Mouse (Mus musculus) MEL (cell line): ENCODE data around the gene 1700092M07Rik.

Experiments
- CTCF ChIP-seq, 3 experiments: IDR thresholded peaks in 2 of 3; conservative IDR thresholded peaks in 1 of 3; 2 replicates each; pipeline ENCODE4 v1.5.1; 2011 to 2012; ENCODE audit warnings: low read length in 3 of 3, low read depth in 2 of 3, mild to moderate bottlenecking in 2 of 3, improper control_type of control experiment in 1 of 3, inconsistent platforms in 1 of 3, mixed read lengths in 1 of 3, moderate library complexity in 1 of 3; ENCODE audit not compliant: control insufficient read depth in 1 of 3, insufficient read depth in 1 of 3, poor library complexity in 1 of 3, severe bottlenecking in 1 of 3
- E2F4 ChIP-seq: IDR thresholded peaks from 2 replicates; pipeline ENCODE4 v1.6.1; 2011; ENCODE audit warnings: low read depth, low read length, improper control_type of control experiment, borderline replicate concordance
- EP300 ChIP-seq, 2 experiments: IDR thresholded peaks; 2 replicates each; pipeline ENCODE4 v1.6.1; 2011; ENCODE audit warnings: improper control_type of control experiment in 2 of 2, low read length in 2 of 2, low read depth in 1 of 2, mild to moderate bottlenecking in 1 of 2
- ETS1 ChIP-seq: IDR thresholded peaks from 2 replicates; pipeline ENCODE4 v1.6.1; 2012; ENCODE audit warnings: low read depth, mild to moderate bottlenecking, inconsistent platforms, low read length, improper control_type of control experiment, moderate library complexity
- GABPA ChIP-seq: IDR thresholded peaks from 2 replicates; pipeline ENCODE4 v1.6.1; 2012; ENCODE audit warnings: low read depth, mild to moderate bottlenecking, inconsistent platforms, low read length, improper control_type of control experiment, moderate library complexity
- HCFC1 ChIP-seq: IDR thresholded peaks from 2 replicates; pipeline ENCODE4 v1.6.1; 2012; ENCODE audit warnings: low read depth, mild to moderate bottlenecking, inconsistent platforms, low read length, improper control_type of control experiment, moderate library complexity
- NELFE ChIP-seq: IDR thresholded peaks from 2 replicates; pipeline ENCODE4 v1.6.1; 2011; ENCODE audit warnings: low read depth, low read length, improper control_type of control experiment
- POLR2A ChIP-seq, 2 experiments: IDR thresholded peaks; 2 replicates each; pipeline ENCODE4 v1.6.1; 2011 to 2012; ENCODE audit warnings: low read length in 2 of 2, mild to moderate bottlenecking in 2 of 2, control low read depth in 1 of 2, improper control_type of control experiment in 1 of 2, low read depth in 1 of 2, moderate library complexity in 1 of 2; ENCODE audit not compliant: control insufficient read depth in 1 of 2, insufficient read depth in 1 of 2, poor library complexity in 1 of 2
- POLR2AphosphoS2 ChIP-seq: IDR thresholded peaks from 2 replicates; pipeline ENCODE4 v1.6.1; 2011; ENCODE audit warnings: low read length, improper control_type of control experiment
- RCOR1 ChIP-seq: IDR thresholded peaks from 2 replicates; pipeline ENCODE4 v1.6.1; 2012; ENCODE audit warnings: low read depth, mild to moderate bottlenecking, inconsistent platforms, low read length, improper control_type of control experiment
- SIN3A ChIP-seq: IDR thresholded peaks from 2 replicates; pipeline ENCODE4 v1.6.1; 2012; ENCODE audit warnings: low read length, improper control_type of control experiment, inconsistent platforms
- UBTF ChIP-seq: IDR thresholded peaks from 2 replicates; pipeline ENCODE4 v1.6.1; 2012; ENCODE audit warnings: low read depth, mild to moderate bottlenecking, inconsistent platforms, low read length, improper control_type of control experiment, moderate library complexity, borderline replicate concordance; ENCODE audit not compliant: insufficient read depth
- USF2 ChIP-seq, 2 experiments: IDR thresholded peaks; 2 replicates each; pipeline ENCODE4 v1.6.1; 2011 to 2012; ENCODE audit warnings: improper control_type of control experiment in 2 of 2, low read length in 2 of 2, borderline replicate concordance in 1 of 2, inconsistent platforms in 1 of 2, low read depth in 1 of 2, mild to moderate bottlenecking in 1 of 2; ENCODE audit not compliant: insufficient read depth in 1 of 2
- ZMIZ1 ChIP-seq: IDR thresholded peaks from 2 replicates; pipeline ENCODE4 v1.6.1; 2012; ENCODE audit warnings: low read depth, mild to moderate bottlenecking, inconsistent platforms, low read length, improper control_type of control experiment, moderate library complexity

GRCm38 (mm10) chr19:8692740-8693139 lies 47.8 kb upstream of the 1700092M07Rik start:
- TF ChIP-seq NELFE (no peak), CTCF (IDR thresholded peaks at IDR 0.05 in 2 of 3, conservative IDR thresholded peaks at IDR 0.05 in 1 of 3; ENCODE audit: control insufficient read depth in 1 of 3, insufficient read depth in 1 of 3, low read depth in 2 of 3, low read length in 3 of 3, poor library complexity in 1 of 3, severe bottlenecking in 1 of 3) (no peak), USF2 (IDR thresholded peaks at IDR 0.05; ENCODE audit: borderline replicate concordance in 1 of 2, insufficient read depth in 1 of 2, low read depth in 1 of 2, low read length in 2 of 2) (no peak), HCFC1 (no peak), GABPA (no peak), ZMIZ1 (no peak), EP300 (IDR thresholded peaks at IDR 0.05; ENCODE audit: low read depth in 1 of 2, low read length in 2 of 2) (no peak), POLR2AphosphoS2 (no peak), UBTF (no peak), RCOR1 (no peak), ETS1 (no peak), SIN3A (no peak), POLR2A (IDR thresholded peaks at IDR 0.05; ENCODE audit: control insufficient read depth in 1 of 2, insufficient read depth in 1 of 2, low read depth in 1 of 2, low read length in 2 of 2, poor library complexity in 1 of 2) (no peak), E2F4 (no peak)
